Mouse (Mus musculus): ENCODE data around the gene Cs.

DNA sequence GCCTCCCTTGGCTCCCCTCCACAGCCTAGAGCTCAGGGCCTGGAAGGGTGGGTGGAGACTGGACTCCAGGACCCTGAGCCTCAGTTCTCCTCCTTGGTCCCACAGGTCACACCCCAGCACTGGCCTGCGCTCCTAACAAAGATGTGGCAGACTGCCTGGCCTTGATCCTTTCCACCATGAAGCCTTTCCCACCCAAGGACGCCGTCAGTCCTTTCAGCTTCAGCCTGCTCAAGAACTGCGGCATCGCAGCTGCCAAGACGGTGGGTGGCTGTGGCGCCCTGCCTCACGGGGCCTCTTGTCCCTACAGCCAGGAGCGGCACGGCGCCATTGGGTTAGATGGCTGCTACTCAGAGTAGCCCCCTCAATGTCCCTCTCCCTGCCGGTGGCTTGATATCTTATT, 52.8 kb downstream of the Cs start:
- TF ChIP-seq CTCF (conservative IDR thresholded peaks at IDR 0.05; ENCODE audit: low read length) (no peak), NANOG (IDR thresholded peaks at IDR 0.05; ENCODE audit: borderline replicate concordance, low read length) (no peak)
